Mouse (Mus musculus): ENCODE results near the gene Ebf1. TPM values are rescaled to one million over a fixed set of nuclear protein-coding genes. Genes with fewer than 3 reads are reported as not detected.

The Ebf1 gene
- polyA plus RNA-seq, 1 experiment: 43.7 TPM

GRCm38 (mm10) chr11:44894798-44895197, 277.7 kb downstream of the Ebf1 start:
- DNase-seq (ENCODE audit: low read depth): no peak

- no peak for DNase-seq (ENCODE audit: low read depth)
Measured at GRCm38 (mm10) chr11:44895893-44896292, 278.8 kb downstream of the Ebf1 start.

GRCm38 (mm10) chr11:44897140-44897665, 280.1 kb downstream of the Ebf1 start:
- DNase-seq (ENCODE audit: low read depth): no peak

GRCm38 (mm10) chr11:44899554-44899953, 282.4 kb downstream of the Ebf1 start:
- no peak for DNase-seq (ENCODE audit: low read depth)

- DNase-seq (ENCODE audit: low read depth): no peak
Measured at GRCm38 (mm10) chr11:44899965-44900364, 282.8 kb downstream of the Ebf1 start.

- no peak for DNase-seq (ENCODE audit: low read depth)
Measured at GRCm38 (mm10) chr11:44900496-44900895, 283.4 kb downstream of the Ebf1 start.

GRCm38 (mm10) chr11:44901715-44902114, 284.6 kb downstream of the Ebf1 start:
- no peak for DNase-seq (ENCODE audit: low read depth)

- no peak for DNase-seq (ENCODE audit: low read depth)
Measured at GRCm38 (mm10) chr11:44902165-44902564, 285.0 kb downstream of the Ebf1 start.

- DNase-seq (ENCODE audit: low read depth): no peak
Measured at GRCm38 (mm10) chr11:44904121-44904520, 287.0 kb downstream of the Ebf1 start.

GRCm38 (mm10) chr11:44906456-44906855, 289.3 kb downstream of the Ebf1 start:
- DNase-seq (ENCODE audit: low read depth): no peak

GRCm38 (mm10) chr11:44911765-44912164, 294.6 kb downstream of the Ebf1 start:
- DNase-seq (ENCODE audit: low read depth): no peak

GRCm38 (mm10) chr11:44913806-44914205, 296.7 kb downstream of the Ebf1 start:
- no peak for DNase-seq (ENCODE audit: low read depth)

- DNase-seq (ENCODE audit: low read depth): no peak
Measured at GRCm38 (mm10) chr11:44917059-44917458, 299.9 kb downstream of the Ebf1 start.

GRCm38 (mm10) chr11:44923138-44923537, 306.0 kb downstream of the Ebf1 start:
- no peak for DNase-seq (ENCODE audit: low read depth)

- DNase-seq (ENCODE audit: low read depth): no peak
Measured at GRCm38 (mm10) chr11:44923868-44924508, 306.9 kb downstream of the Ebf1 start.

- no peak for DNase-seq (ENCODE audit: low read depth)
Measured at GRCm38 (mm10) chr11:44924896-44925295, 307.8 kb downstream of the Ebf1 start.

- no peak for DNase-seq (ENCODE audit: low read depth)
Measured at GRCm38 (mm10) chr11:44925806-44926525, 308.8 kb downstream of the Ebf1 start.

- no peak for DNase-seq (ENCODE audit: low read depth)
Measured at GRCm38 (mm10) chr11:44928403-44928802, 311.3 kb downstream of the Ebf1 start.

- DNase-seq (ENCODE audit: low read depth): no peak
Measured at GRCm38 (mm10) chr11:44932942-44933483, 315.9 kb downstream of the Ebf1 start.

GRCm38 (mm10) chr11:44943781-44944180, 326.7 kb downstream of the Ebf1 start:
- no peak for DNase-seq (ENCODE audit: low read depth)

- DNase-seq (ENCODE audit: low read depth): no peak
Measured at GRCm38 (mm10) chr11:44944401-44944800, 327.3 kb downstream of the Ebf1 start.

- no peak for DNase-seq (ENCODE audit: low read depth)
Measured at GRCm38 (mm10) chr11:44946618-44947017, 329.5 kb downstream of the Ebf1 start.

- DNase-seq (ENCODE audit: low read depth): no peak
Measured at GRCm38 (mm10) chr11:44948541-44948940, 331.4 kb downstream of the Ebf1 start.

All from gonadal fat pad, adult 2 months (tissue).